Mouse (Mus musculus) kidney, adult 18-20 months (tissue): ENCODE data around the gene Gm3435.
"Not testable (repeated sequence)": the region's sequence is repeated elsewhere in the genome, so short reads cannot be mapped to it uniquely, and the experiment has no call there.

Experiments
- DNase-seq: peaks from one replicate; pipeline ENCODE4 v3.0.0; 2021

Gene Gm3435

GRCm38 (mm10) chr17:15009706-15010413 lies at the start of gene Gm3435:
Gene Gm3435, plus strand, starts transcription at chr17:15010176.
- not testable (repeated sequence) for DNase-seq

GRCm38 (mm10) chr17:14960520-14960919 lies 49.5 kb upstream of the Gm3435 start:
- no peak for DNase-seq

GRCm38 (mm10) chr17:14960951-14961556 lies 48.9 kb upstream of the Gm3435 start, which contains the start of gene Phf10:
Gene Phf10, minus strand, starts transcription at chr17:14961273.
- DNase-seq, result peak; percentile 59

- not testable (repeated sequence) for DNase-seq
These were observed 48.3 kb upstream of the Gm3435 start for GRCm38 (mm10) chr17:14961557-14962154.

- not testable (repeated sequence) for DNase-seq
These were observed 41.5 kb upstream of the Gm3435 start for GRCm38 (mm10) chr17:14968373-14968913.

- DNase-seq, result not testable (repeated sequence)
These were observed 32.1 kb upstream of the Gm3435 start for GRCm38 (mm10) chr17:14977718-14978361.

GRCm38 (mm10) chr17:14978362-14979038 lies 31.5 kb upstream of the Gm3435 start, which contains the start of the genes 9030025P20Rik and Gm3417:
Gene 9030025P20Rik, plus strand, starts transcription at chr17:14978468.
Gene Gm3417, minus strand, starts transcription at chr17:14978790.
- not testable (repeated sequence) for DNase-seq

- DNase-seq, result not testable (repeated sequence)
These were observed 19.8 kb upstream of the Gm3435 start for GRCm38 (mm10) chr17:14990116-14990702.

GRCm38 (mm10) chr17:14992522-14993138 lies 17.3 kb upstream of the Gm3435 start:
- DNase-seq, result not testable (repeated sequence)

- DNase-seq, result not testable (repeated sequence)
These were observed 16.7 kb upstream of the Gm3435 start for GRCm38 (mm10) chr17:14993139-14993832.

- not testable (repeated sequence) for DNase-seq
These were observed 15.8 kb upstream of the Gm3435 start for GRCm38 (mm10) chr17:14994140-14994539.

- DNase-seq, result not testable (repeated sequence)
These were observed 9.9 kb upstream of the Gm3435 start for GRCm38 (mm10) chr17:15000047-15000446.

- DNase-seq, result not testable (repeated sequence)
These were observed 888 bp upstream of the Gm3435 start for GRCm38 (mm10) chr17:15009088-15009487.

- peak; percentile 3 for DNase-seq
These were observed 11.7 kb downstream of the Gm3435 start for GRCm38 (mm10) chr17:15021503-15022220.

GRCm38 (mm10) chr17:15023878-15024492 lies 14.0 kb downstream of the Gm3435 start:
- not testable (repeated sequence) for DNase-seq

- DNase-seq, result not testable (repeated sequence)
These were observed 14.7 kb downstream of the Gm3435 start for GRCm38 (mm10) chr17:15024502-15025193.

- DNase-seq, result not testable (repeated sequence)
These were observed 15.5 kb downstream of the Gm3435 start for GRCm38 (mm10) chr17:15025513-15025912.

GRCm38 (mm10) chr17:15031414-15031813 lies 21.4 kb downstream of the Gm3435 start:
- DNase-seq, result not testable (repeated sequence)

GRCm38 (mm10) chr17:15040455-15040854 lies 30.5 kb downstream of the Gm3435 start:
- DNase-seq, result not testable (repeated sequence)
